Mouse (Mus musculus) limb, embryonic 12.5 days (tissue): ENCODE data around the gene Acbd4. TPM values are rescaled to one million over a fixed set of nuclear protein-coding genes. Genes with fewer than 3 reads are reported as not detected.

ENCODE experiments used
- ATAC-seq: fragments of 200-750 bp; cut with Nextera tagmentation; 2 replicates; pipeline ENCODE4 v1.8.0; 2017; ENCODE audit warnings: low read depth, moderate TSS enrichment; ENCODE audit not compliant: insufficient number of reproducible peaks, insufficient read depth, low FRiP score, low TSS enrichment
- H3K27ac ChIP-seq: fragments of 300-500 bp; sonication (generic); 2 replicates; pipeline ENCODE4 v1.5.1; 2016; ENCODE audit warnings: mild to moderate bottlenecking, moderate library complexity
- H3K27me3 ChIP-seq: fragments of 300-500 bp; sonication (generic); 2 replicates; pipeline ENCODE4 v1.6.1; 2016; ENCODE audit warnings: mild to moderate bottlenecking, moderate library complexity
- H3K36me3 ChIP-seq: fragments of 300-500 bp; sonication (generic); 2 replicates; pipeline ENCODE4 v1.6.1; 2016; ENCODE audit warnings: mild to moderate bottlenecking, moderate library complexity
- H3K4me1 ChIP-seq: fragments of 300-500 bp; sonication (generic); replicated peaks from 2 replicates; pipeline ENCODE4 v1.6.1; 2016
- H3K4me2 ChIP-seq: fragments of 300-500 bp; sonication (generic); 2 replicates; pipeline ENCODE4 v1.6.1; 2016; ENCODE audit warnings: mild to moderate bottlenecking, moderate library complexity
- H3K4me3 ChIP-seq: fragments of 300-500 bp; sonication (generic); replicated peaks from 2 replicates; pipeline ENCODE4 v1.5.1; 2016; ENCODE audit warnings: mild to moderate bottlenecking
- H3K9ac ChIP-seq: fragments of 300-500 bp; sonication (generic); replicated peaks from 2 replicates; pipeline ENCODE4 v1.6.1; 2016; ENCODE audit warnings: mild to moderate bottlenecking, moderate library complexity
- H3K9me3 ChIP-seq: fragments of 300-500 bp; sonication (generic); 2 replicates; pipeline ENCODE4 v1.6.1; 2016; ENCODE audit warnings: mild to moderate bottlenecking, moderate library complexity
- WGBS: fragments of 180-500 bp; shearing (Covaris S2); methylation state at CpG from one replicate; pipeline ENCODE4 v1.1.7; 2016; 5-methylcytosine and 5-hydroxymethylcytosine counted together
- polyA plus RNA-seq: library from polyadenylated mRNA; unstranded; fragments of >200 nt; fragmentation: Nextera tagmentation; extraction: Ambion mirVana; gene quantifications from 2 replicates; pipeline ENCODE4 v1.2.1, GENCODE M21; 2016

The Acbd4 gene
- polyA plus RNA-seq, 1 experiment from 2014 or later, result 8.1 TPM

- Histone ChIP-seq H3K4me3 (peak overlapping the region; percentile 38), H3K9ac (peak overlapping the region; percentile 52)
- whole genome bisulfite sequencing, result 55% methylated on average over 6 of the region's 6 CpGs
Measured at GRCm38 (mm10) chr11:103133456-103134185, 32.1 kb downstream of the Acbd4 start.

GRCm38 (mm10) chr11:103134221-103134620, 32.7 kb downstream of the Acbd4 start:
- Histone ChIP-seq H3K27ac (no peak overlapping the region), H3K36me3 (peaks cover 16% of the 10 kb centered on the region), H3K4me2 (peak overlapping the region; percentile 58; the same call in 1 of the 2 replicates), H3K9me3 (no peaks in the 10 kb centered on the region), H3K9ac (no peak overlapping the region), H3K27me3 (no peaks in the 10 kb centered on the region), H3K4me3 (no peak overlapping the region), H3K4me1 (peaks cover 28% of the 10 kb centered on the region)
- 77% methylated on average over 3 of the region's 3 CpGs for WGBS
- ATAC-seq, result no peak

More at GRCm38 (mm10) chr11:103133456-103134185, 32.1 kb downstream of the Acbd4 start:
- peaks cover 14% of the 10 kb centered on the region; the same call in 1 of the 2 replicates for H3K36me3 ChIP-seq
- no peaks in the 10 kb centered on the region for H3K9me3 ChIP-seq
- no peaks in the 10 kb centered on the region for H3K27me3 ChIP-seq
- peaks cover 28% of the 10 kb centered on the region for H3K4me1 ChIP-seq
- 0 out of 2 replicates have a peak, but pooled peaks have one; percentile 16 for ATAC-seq
- H3K27ac ChIP-seq, result peak overlapping the region; percentile 70
- H3K4me2 ChIP-seq, result peak overlapping the region; percentile 58

- no peaks in the 10 kb centered on the region for H3K27me3 ChIP-seq
- no peak for ATAC-seq
- peaks cover 20% of the 10 kb centered on the region for H3K4me1 ChIP-seq
- no peak overlapping the region for H3K27ac ChIP-seq
- peaks cover 22% of the 10 kb centered on the region for H3K36me3 ChIP-seq
- WGBS, result 85% methylated on average over 8 of the region's 8 CpGs
- H3K4me2 ChIP-seq, result no peak overlapping the region
- no peak overlapping the region for H3K4me3 ChIP-seq
- no peaks in the 10 kb centered on the region for H3K9me3 ChIP-seq
- no peak overlapping the region for H3K9ac ChIP-seq
Measured at GRCm38 (mm10) chr11:103136039-103136577, 34.6 kb downstream of the Acbd4 start.

DNA sequence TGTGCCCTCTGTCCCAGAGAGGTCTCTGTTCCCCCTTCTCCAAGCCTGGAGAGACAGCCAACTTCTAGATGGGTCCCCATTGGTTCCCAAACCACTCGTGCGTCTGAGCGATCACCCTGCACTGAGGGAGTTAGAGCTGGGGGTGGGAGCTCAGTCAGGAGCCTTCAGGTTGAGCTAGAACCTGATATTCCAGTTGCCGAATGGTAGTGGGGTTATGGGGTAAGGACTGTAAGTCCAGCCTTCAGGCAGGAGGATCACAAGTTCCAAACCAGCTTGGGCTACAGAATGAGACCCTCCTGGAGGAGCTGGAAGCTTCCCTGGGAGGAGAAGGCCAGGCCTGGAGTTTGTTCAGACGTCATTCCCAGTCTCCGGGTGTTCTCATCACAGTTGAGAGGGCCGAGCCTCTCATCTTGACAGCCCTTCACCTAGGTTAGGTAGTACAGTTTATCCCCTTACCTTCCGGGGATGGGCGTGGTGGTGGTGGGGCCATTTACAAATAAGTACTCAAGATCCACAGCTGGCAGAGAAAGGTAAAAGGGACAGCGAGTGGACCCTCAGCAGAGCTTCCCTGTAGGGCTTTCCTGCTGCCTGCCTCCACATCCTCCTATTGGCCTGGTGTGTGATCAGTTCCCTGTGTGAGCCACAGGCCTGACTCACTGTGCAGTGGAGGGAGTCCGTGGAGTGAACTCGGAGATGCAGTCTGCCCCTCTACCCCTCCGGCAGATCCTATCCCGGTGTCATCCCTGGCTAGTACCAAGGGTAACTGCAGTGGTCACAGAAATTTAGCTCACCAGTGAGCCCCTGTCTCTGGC, 38.7 kb downstream of the Acbd4 start:
- peak overlapping the region; percentile 77; the same call in 1 of the 2 replicates for H3K27ac ChIP-seq

GRCm38 (mm10) chr11:103140763-103141100, 39.2 kb downstream of the Acbd4 start:
- no peak for ATAC-seq
- no peaks in the 10 kb centered on the region for H3K27me3 ChIP-seq
- H3K9me3 ChIP-seq, result no peaks in the 10 kb centered on the region
- peak overlapping the region; percentile 77 for H3K27ac ChIP-seq
- H3K9ac ChIP-seq, result no peak overlapping the region
- no peak overlapping the region for H3K4me3 ChIP-seq
- peaks cover 22% of the 10 kb centered on the region for H3K36me3 ChIP-seq
- 56% methylated on average over 6 of the region's 6 CpGs for WGBS
- H3K4me1 ChIP-seq, result peaks cover 31% of the 10 kb centered on the region
- no peak overlapping the region for H3K4me2 ChIP-seq

More for the DNA sequence above, 38.7 kb downstream of the Acbd4 start:
- Histone ChIP-seq H3K9ac (no peak overlapping the region), H3K9me3 (no peaks in the 10 kb centered on the region), H3K4me2 (no peak overlapping the region), H3K36me3 (peaks cover 22% of the 10 kb centered on the region), H3K4me3 (no peak overlapping the region), H3K4me1 (peaks cover 31% of the 10 kb centered on the region), H3K27me3 (no peaks in the 10 kb centered on the region)
- ATAC-seq, result no peak
- 85% methylated on average over 14 of the region's 14 CpGs for whole genome bisulfite sequencing

GRCm38 (mm10) chr11:103141101-103141943, 39.8 kb downstream of the Acbd4 start:
- Histone ChIP-seq H3K4me2 (peak overlapping the region; percentile 19; the same call in 1 of the 2 replicates), H3K27ac (peak overlapping the region; percentile 77), H3K27me3 (no peaks in the 10 kb centered on the region), H3K9me3 (no peaks in the 10 kb centered on the region), H3K36me3 (peaks cover 22% of the 10 kb centered on the region), H3K4me3 (no peak overlapping the region), H3K4me1 (peaks cover 31% of the 10 kb centered on the region), H3K9ac (0 out of 2 replicates have a peak overlapping the region, but pooled peaks have one; percentile 12)
- no peak for ATAC-seq
- 39% methylated on average over 11 of the region's 11 CpGs for WGBS

DNA sequence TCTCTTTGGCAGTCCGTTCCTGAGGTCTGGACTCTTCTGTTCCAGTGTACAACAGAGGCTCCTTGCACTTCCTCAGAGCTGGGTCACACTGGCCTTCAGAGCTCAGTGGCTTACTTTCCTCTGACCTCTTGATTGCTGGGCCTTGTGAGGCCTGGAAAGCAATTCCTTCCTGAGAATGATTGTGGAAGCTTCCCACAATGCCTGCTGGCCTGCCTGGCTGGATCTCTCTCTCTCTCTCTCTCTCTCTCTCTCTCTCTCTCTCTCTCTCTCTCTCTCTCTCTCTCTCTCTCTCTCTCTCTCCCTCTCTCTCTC, 40.4 kb downstream of the Acbd4 start:
- Histone ChIP-seq H3K4me3 (no peak overlapping the region), H3K36me3 (peaks cover 22% of the 10 kb centered on the region), H3K27ac (peak overlapping the region; percentile 77), H3K9me3 (no peaks in the 10 kb centered on the region), H3K27me3 (no peaks in the 10 kb centered on the region), H3K4me2 (peak overlapping the region; percentile 19; the same call in 1 of the 2 replicates), H3K9ac (0 out of 2 replicates have a peak overlapping the region, but pooled peaks have one; percentile 12), H3K4me1 (peaks cover 31% of the 10 kb centered on the region)
- WGBS, result 25% methylated on average over 1 of the region's 1 CpGs
- ATAC-seq, result no peak

DNA sequence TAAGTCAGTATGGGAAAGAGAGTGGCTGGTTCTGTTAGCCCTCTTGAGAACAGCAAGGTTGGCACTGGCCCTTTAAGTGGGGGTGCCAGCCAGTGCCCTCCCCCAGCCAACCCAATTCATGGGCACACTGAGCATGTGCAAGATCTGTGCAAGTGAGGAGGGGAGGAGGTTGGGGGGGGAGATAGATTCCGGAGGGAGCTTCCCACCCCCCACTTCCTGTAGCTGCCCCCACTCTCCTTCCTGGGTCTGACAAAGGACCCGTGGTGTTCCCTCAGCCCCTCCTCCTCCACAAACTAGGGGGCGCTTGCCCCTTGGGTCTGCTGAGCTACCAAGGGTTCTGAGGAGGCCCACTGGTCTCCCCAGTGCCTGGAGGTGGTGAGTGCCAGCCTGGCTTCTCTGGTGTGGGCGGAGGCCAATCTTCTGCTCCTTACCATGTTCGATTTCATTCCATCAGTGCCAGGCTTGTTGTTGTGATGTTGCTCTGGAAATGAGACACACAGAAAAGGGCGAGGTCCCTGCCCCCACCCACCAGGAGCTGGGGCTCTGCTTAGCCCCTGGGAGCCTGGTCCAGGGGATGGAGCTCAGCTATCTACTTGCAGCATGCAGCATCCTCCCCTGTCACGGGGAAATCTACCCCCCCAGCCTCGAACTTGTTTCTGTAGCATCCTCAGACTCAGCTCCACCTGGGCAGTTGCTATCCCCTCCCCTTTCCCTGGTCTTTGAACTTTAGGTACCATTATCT, 41.1 kb downstream of the Acbd4 start:
- H3K4me2 ChIP-seq, result peak overlapping the region; percentile 45
- peak overlapping the region; percentile 84 for H3K27ac ChIP-seq
- ATAC-seq, result peak; percentile 48; the same call in 1 of the 2 replicates
- H3K4me1 ChIP-seq, result peaks cover 31% of the 10 kb centered on the region
- H3K36me3 ChIP-seq, result peaks cover 22% of the 10 kb centered on the region
- H3K9ac ChIP-seq, result peak overlapping the region; percentile 37; the same call in 1 of the 2 replicates
- H3K9me3 ChIP-seq, result no peaks in the 10 kb centered on the region
- H3K27me3 ChIP-seq, result no peaks in the 10 kb centered on the region
- 30% methylated on average over 8 of the region's 8 CpGs for WGBS
- peak overlapping the region; percentile 22 for H3K4me3 ChIP-seq

GRCm38 (mm10) chr11:103144309-103145285, 43.1 kb downstream of the Acbd4 start:
- H3K27me3 ChIP-seq, result no peaks in the 10 kb centered on the region
- ATAC-seq, result no peak
- no peaks in the 10 kb centered on the region for H3K9me3 ChIP-seq
- 34% methylated on average over 12 of the region's 12 CpGs for WGBS
- H3K36me3 ChIP-seq, result peaks cover 5% of the 10 kb centered on the region
- H3K4me2 ChIP-seq, result no peak overlapping the region
- H3K4me3 ChIP-seq, result no peak overlapping the region
- H3K9ac ChIP-seq, result no peak overlapping the region
- H3K4me1 ChIP-seq, result peaks cover 31% of the 10 kb centered on the region
- H3K27ac ChIP-seq, result peak overlapping the region; percentile 29; the same call in 1 of the 2 replicates
